Mouse (Mus musculus) naive thymus-derived CD4-positive, alpha-beta T cell, adult 2 months (primary cell): Measurements from ENCODE around the gene Naalad2.
"Not testable (repeated sequence)": the region's sequence is repeated elsewhere in the genome, so short reads cannot be mapped to it uniquely, and the experiment has no call there.

Experiments used
- DNase-seq: peaks from one replicate; pipeline ENCODE4 v3.0.0-alpha.2; 2011; ENCODE audit warnings: low read depth

Gene Naalad2

DNA sequence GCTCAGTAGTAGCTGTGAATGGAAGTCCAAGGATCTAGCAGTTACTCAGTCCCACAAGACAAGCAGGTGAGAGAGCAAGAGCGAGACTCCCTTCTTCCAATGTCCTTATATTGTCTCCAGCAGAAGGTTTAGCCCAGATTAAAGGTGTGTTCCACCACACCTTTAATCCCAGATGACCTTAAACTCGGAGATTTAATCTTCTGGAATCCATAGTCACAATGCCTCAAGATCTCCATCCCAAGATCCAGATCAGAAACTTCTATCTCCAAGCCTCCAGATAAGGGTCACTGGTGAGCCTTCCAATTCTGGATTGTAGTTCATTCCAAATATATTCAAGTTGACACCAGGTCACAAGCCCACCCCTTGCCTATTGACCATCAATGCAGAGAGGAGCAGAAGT is at the start of gene Naalad2:
Gene Naalad2 (minus strand): TSS at position 101 of the 400 bp plus-strand sequence.
- DNase-seq = not testable (repeated sequence)

DNA sequence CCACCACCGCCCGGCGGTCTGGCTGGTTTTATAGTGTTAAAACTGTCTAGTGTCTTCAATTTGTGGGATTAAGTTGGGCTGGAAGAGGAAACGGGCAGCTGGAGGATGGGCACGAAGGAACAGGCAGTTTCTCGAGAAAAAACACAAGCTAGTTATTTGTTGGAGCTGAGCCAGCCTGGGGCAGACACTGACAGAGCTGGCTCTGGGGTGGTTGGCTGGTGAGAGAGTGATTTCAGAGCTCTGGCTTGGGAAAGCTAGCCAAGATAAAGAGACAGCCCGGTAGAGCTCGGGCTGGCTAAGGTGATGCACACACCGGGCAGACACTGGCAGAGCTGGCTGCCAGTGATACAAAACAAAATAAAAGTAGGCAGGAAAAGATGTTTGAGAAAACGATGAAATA is 28.9 kb upstream of the Naalad2 start:
- DNase-seq = no peak

DNA sequence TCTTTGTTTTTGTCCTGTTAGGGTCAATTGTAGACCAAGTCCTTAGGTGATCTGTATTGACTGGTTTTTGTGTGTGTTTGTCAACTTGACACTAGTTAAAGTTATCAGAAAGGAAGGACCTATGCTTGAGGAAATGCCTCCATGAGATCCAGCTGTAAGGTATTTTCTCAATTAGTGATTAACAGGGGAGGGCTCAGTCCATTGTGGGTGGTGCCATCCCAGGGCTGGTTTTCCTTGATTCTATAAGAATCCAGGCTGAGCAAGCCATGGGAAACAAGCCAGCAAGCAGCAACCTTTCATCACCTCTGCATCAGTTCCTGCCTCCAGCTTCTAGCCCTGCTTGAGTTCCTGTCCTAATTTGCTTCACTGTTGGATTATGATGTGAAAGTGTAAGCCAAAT is 27.6 kb upstream of the Naalad2 start, which contains the start of gene Mbd3l2:
Gene Mbd3l2 (plus strand): TSS at position 301 of the 400 bp plus-strand sequence.
- DNase-seq = no peak

DNA sequence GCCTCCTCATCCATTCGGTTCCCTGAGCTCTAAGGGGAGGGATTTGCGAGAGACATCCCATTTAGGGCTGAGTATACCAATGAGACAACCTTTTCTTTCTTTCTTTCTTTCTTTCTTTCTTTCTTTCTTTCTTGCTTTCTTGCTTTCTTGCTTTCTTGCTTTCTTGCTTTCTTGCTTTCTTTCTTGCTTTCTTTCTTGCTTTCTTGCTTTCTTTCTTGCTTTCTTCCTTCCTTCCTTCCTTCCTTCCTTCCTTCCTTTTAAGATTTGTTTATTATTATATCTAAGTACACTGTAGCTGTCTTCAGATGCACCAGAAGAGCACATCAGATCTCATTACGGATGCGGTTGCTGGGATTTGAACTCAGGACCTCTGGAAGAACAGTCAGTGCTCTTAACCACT is 9.6 kb upstream of the Naalad2 start:
- not testable (repeated sequence) for DNase-seq

DNA sequence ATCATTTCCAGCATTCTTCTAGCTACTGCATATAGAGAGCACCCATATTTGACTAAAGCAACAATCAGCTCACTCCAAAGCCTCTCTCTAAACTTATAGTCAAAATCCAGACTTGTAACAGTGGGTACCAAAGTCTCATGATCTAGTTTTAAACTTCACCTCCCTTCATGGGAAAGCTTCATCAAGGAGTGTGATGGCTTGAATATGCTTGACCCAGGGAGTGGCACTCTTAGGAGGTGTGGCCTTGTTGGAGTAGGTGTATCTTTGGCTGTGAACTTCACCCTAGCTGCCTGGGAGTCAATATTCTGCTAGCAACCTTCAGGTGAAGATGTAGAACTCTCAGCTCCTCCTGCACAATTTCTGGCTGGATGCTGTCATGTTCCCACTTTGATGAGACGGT is 1.3 kb upstream of the Naalad2 start, which contains the start of gene Ubtfl1:
Gene Ubtfl1 (plus strand): TSS at position 301 of the 400 bp plus-strand sequence.
- DNase-seq = no peak

DNA sequence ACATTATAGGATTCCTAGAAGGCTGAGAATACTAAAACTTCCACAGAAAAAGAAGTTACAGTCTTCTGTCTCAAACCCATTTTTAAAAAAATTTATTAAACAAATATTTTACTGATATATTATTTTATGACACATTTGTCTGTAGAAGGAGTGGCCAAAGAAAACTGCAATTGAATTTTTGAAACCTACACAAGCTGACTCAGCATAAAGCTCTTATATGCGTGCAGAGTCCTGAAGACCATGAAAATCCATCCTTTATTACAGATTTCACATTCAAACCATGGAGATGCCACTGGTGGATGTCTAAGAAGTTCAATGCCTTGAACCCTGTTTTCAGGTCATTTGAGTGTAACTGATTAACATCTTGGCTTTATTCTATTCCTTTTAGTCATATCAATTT is 3.2 kb downstream of the Naalad2 start:
- DNase-seq = no peak

DNA sequence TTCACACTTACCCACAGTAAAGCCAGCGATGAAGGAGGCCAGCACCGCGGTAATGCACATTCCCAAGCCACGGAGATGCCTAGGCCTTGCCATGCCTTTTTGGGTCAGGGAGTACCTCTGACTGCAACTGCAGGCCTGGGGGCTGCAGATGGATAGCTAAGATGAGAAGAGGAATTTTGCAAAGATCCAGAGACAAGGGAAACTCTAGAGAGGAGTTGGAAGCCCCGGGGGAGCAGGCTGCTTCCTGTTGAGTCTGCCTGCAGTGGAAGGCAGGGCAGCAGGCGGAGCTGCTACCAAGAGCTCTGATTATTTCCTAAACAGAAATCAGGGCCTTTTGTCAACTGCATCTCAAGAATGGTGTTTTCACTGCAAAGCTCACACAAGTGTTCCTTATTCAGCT is 17.0 kb downstream of the Naalad2 start:
- no peak for DNase-seq

DNA sequence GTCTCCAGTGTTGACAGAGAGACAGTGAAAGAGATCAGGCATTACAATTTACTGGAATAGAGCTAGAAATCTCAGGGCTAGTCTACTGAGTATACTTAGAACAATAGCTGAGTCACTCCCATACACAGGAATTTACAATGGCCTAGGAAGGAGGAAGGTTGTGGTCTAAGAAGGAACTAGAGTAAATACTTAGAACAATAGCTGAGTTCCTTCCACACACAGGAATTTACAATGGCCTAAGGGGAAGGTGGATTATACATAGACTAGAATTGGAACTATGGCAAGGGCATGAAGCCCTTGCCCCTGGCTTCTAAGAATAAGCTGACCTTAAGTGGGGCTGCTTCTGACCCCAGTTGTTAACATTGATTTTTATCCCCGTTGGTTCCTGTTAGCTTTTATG is 29.8 kb downstream of the Naalad2 start:
- DNase-seq = not testable (repeated sequence)

DNA sequence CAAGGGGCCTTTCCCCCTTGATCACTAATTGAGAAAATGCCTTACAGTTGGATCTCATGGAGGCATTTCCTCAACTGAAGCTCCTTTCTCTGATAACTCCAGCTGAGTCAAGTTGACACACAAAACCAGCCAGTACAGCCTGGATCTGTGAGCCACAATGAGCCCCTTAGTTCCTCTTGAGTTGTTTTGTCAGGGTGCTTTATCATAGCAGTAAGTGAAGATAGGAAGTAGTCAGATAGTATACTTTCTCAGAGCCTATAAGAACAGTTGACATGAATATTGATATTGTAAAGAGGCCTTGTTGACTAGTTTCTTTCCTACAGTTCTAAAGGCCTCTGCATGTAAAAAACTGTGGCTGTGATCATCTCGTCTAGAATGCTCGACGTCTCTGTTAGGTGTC is 82.8 kb downstream of the Naalad2 start:
- no peak for DNase-seq

DNA sequence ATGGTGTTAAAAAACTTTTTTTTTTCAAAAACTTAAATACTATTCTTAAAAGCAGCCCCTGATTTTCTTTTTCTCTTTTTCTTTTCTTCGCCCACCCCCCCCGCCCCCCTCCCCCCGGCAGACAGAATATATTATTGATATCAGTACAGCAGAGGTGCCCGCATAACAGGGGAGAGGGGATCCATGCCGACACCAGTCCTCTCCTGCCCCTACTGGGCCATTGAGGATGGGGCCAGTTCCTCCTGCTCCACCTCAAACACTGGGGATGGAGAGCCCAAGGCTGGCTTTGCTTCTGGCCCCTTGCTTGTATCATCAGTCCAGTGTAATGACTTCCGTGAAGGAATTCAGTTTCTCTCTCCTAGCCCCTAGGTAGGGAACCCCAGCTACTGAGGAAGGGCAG is 104.5 kb downstream of the Naalad2 start:
- DNase-seq = no peak

DNA sequence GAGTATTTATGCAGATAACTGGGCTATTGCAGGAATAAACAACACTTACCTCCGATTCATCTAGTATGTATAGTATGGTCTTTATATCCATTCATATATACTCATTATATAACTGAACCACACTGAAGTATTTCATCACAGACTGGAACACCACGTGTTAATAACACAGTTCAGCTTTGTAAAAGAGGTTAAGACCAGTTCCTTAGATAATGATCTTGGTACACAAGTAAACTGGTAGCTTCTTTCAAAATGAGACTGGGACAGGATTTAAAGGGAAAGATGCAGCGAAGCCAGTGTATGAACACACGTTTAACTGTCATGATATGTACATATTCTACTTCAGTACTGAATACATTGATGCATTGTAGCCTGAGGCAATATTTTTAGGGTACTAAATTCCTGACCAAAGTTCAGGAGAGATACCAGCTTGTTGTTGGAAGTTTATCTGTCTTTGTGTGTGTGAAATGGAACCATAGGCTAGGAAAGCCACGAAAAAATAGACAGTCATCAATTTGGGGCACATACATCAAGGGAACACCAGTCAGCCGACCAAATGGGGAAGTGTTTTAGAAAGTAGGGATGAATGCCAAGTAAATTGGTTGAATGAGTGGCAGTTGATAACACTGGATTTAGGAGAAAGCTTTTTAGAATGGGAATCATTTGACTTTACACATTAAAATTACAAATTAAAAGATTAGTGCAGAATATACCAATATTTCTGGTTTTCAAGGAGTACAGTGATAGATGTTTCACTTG is 109.6 kb downstream of the Naalad2 start:
- no peak for DNase-seq

DNA sequence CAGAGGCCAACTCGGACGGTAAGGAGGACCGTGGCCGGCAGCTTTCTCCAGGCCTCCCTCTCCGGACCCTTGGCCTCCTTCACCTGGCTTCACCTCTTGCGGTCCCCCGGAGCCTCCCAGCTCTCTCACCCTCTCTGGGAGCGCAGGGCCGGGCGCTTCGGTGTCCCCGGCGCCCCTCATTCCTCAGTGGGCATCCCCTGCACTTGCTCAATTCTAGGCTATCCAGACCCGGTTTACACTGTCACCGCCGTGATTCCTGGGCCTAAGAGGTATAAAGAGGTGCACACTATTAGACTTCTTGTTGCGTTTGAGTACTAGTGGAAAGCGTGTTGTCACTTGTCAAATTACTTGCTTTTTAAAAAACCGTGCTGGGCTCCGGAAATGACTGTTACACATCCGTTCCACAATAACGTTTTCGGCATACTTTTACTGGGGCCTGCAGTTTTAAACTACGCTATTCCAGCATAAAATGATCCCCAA is 110.3 kb downstream of the Naalad2 start:
- peak; percentile 68 for DNase-seq

DNA sequence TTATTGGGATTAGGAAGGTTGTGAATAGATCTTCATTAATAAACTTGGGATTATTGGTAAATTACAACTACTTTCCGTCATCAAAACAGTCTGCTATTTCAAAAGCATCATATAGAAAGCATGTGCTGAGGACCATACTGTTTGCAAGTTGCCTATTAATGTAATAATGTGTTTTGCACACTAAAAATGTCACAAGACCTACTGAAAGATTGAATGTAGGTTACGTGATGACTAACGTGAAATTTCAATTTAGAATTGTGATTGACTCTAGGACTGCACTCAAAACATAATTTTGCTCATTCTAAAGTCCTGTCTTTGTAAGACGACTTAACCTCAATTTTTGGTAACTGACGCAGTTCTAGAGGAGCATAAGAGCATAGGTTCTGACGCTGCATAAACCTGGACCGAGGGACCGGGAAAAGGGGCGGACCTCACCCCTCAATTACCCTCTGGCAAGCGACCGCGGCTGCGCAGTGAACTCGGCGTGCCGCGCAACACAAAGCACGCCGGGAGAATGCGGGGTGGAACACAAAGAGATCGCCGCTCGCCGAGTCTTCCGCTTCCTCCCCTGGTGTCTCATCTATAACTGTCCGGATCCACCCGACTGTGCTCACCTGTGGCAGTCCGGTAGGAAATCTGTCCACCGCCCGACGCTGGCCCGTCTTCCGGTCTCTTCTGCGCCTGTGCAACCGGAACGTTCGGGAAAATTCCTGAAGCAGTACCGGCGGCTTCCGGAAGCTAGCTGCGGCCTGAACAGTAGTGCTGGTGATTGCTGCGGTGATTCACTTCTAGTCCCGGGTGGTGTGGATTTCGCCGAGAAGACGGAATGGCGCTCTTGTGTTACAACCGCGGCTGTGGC is 111.0 kb downstream of the Naalad2 start, which contains the start of gene Chordc1:
Gene Chordc1 (plus strand): TSS at position 555 of the 859 bp plus-strand sequence.
- peak; percentile 97 for DNase-seq

DNA sequence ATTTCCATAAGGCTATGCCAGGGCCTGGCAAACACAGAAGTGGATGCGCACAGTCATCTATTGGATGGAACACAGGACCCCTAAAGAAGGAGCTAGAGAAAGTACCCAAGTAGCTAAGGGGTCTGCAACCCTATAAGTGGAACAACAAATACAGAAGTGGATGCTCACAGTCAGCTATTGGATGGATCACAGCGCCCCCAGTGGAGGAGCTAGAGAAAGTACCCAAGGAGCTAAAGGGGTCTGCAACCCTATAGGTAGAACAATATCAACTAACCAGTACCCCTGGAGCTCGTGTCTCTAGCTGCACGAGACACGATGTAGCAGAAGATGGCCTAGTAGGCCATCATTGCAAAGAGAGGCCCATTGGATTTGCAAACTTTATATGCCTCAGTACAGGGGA is 124.1 kb downstream of the Naalad2 start:
- not testable (repeated sequence) for DNase-seq

DNA sequence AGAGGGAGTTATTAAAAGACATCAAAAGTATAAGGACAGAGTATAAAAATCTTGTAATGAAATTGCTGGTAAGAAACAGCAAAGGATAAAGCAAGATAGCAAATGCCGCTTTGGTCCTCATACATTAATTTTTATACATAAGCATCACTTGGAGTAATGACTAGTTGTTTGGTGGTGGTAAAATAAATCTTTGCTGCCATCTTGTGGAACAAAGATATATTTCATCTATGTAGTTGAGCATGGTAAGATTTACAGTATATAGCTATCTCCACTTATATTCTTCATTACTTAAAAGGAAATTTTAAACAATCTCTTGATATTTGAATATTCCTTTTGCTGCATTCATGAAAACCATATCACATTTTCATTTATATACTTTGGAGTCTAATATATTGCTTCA is 125.3 kb downstream of the Naalad2 start:
- peak; percentile 62 for DNase-seq

DNA sequence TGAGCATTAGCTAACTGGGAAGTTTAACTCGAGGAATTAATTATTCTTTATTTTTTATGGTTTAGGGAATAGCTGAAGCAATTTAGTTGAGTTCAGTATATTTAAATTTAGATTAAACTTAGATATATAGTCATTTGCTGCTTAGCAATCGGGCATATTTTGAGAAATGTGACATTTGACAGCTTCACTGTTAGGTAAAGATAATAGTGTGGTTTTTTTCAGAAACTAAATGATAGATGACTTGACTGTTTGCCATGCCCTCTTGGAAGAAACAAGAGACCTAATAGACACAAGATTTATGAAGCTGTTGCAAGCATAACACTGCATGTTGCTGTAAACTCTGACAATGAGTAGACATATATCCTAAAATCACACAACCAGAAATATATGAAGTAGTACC is 126.0 kb downstream of the Naalad2 start:
- DNase-seq = no peak

DNA sequence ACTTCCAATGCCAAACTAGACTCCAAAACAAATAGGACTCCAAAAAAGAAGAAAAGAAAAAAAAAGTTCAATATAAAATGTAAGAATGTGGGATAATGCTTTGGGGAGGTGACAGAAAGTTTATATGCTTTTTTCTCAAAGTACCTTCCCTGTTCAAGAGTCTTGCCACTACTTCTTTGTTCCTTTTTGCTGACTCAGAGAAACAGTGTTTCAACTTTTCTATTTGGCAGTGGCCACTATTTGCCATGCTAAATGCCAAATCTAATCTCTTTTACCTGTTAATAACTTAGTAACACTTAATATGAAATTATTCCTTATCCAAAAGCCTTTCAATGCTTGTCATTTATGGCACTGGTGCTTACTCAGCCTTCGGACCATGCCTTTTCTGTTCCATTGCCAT is 126.9 kb downstream of the Naalad2 start:
- no peak for DNase-seq
